Mouse (Mus musculus) adipose tissue, adult 10 weeks (tissue): ENCODE data around the gene Snap23. TPM values are rescaled to one million over a fixed set of nuclear protein-coding genes. Genes with fewer than 3 reads are reported as not detected.

Experiments
- polyA plus RNA-seq: library from polyadenylated mRNA; stranded (reverse); fragments of 350-450 nt; fragmentation: Illumina TruSeq; extraction: RNeasy Lipid Tissue Mini Kit (QIAGEN cat#74804); gene quantifications from one replicate; pipeline ENCODE4 v1.2.3, GENCODE M21; 2014; ENCODE audit warnings: low read depth, low replicate concordance

Snap23 gene
- polyA plus RNA-seq: 35.7 TPM

GRCm38 (mm10) chr2:120566886-120567797, at the start of gene Snap23:
TSS of gene Snap23 (plus strand) at chr2:120567671.

GRCm38 (mm10) chr2:120563235-120563990, 4.1 kb upstream of the Snap23 start, which contains the start of gene Zfp106:
TSS of gene Zfp106 (minus strand) at chr2:120563843.

GRCm38 (mm10) chr2:120608830-120609723, 41.6 kb downstream of the Snap23 start, which contains the start of the genes Haus2 and Lrrc57:
TSS of gene Haus2 (plus strand) at chr2:120609383.
TSS of gene Lrrc57 (minus strand) at chr2:120609520.

GRCm38 (mm10) chr2:120628886-120629735, 61.6 kb downstream of the Snap23 start, which contains the start of gene Stard9:
TSS of gene Stard9 (plus strand) at chr2:120629121.

Other genes with a start within 250 kb of the Snap23 start
- gene Vps39, start 214.5 kb upstream of the Snap23 start, polyA plus RNA-seq: 25.9 TPM
- 24.4 TPM for gene Ganc, start 163.8 kb upstream of the Snap23 start, polyA plus RNA-seq
- 27.8 TPM for gene Tmem87a, start 163.6 kb upstream of the Snap23 start, polyA plus RNA-seq
- gene Capn3, start 111.7 kb upstream of the Snap23 start, polyA plus RNA-seq: 12.7 TPM
- gene Zfp106, start 3.8 kb upstream of the Snap23 start, polyA plus RNA-seq: 53.7 TPM
- gene Haus2, start 41.7 kb downstream of the Snap23 start, polyA plus RNA-seq: 11.1 TPM
- gene Lrrc57, start 41.8 kb downstream of the Snap23 start, polyA plus RNA-seq: 20.5 TPM
- gene Stard9, start 61.5 kb downstream of the Snap23 start, polyA plus RNA-seq: 9.2 TPM